Mouse (Mus musculus) cerebral cortex, adult 2 months (tissue): Measurements from ENCODE around the gene Mapk12.

Source experiments
- WGBS: fragments of 180-500 bp; shearing (Covaris S2); methylation state at CpG from one replicate; pipeline ENCODE4 v1.1.7; 2018; 5-methylcytosine and 5-hydroxymethylcytosine counted together

Mapk12 gene

DNA sequence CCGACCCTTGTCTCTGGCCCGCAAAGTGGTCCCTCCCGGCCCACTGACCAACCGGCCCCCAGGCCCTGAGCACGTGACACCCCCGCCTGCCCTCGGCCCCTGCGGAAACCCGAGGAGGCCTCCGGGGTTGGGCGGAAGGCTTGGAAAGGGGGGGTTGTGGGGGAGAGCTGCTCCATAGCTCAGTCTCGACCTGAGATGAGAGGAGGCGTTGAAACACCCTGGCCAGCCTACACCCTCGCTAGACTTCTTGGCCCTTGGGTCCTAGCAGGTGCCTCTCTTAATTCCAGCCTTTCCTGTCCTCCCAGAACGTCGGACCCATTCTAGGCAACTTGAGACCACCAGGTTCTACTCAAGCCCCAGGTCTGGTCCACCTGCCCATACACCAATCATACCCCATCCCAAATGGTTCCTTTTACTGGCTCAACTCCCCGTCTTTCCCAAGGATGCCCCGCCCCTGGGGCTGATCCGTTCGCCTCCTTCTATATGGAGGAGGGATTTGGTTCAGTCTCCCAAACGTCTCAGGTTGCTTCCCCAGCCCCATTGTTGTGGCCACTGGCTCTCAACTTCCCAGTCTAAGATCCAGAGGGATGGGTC, at the start of gene Mapk12:
Mapk12 (minus strand) TSS at position 45 of the 594 bp plus-strand sequence.
- 2% methylated on average over 21 of the region's 21 CpGs for WGBS

DNA sequence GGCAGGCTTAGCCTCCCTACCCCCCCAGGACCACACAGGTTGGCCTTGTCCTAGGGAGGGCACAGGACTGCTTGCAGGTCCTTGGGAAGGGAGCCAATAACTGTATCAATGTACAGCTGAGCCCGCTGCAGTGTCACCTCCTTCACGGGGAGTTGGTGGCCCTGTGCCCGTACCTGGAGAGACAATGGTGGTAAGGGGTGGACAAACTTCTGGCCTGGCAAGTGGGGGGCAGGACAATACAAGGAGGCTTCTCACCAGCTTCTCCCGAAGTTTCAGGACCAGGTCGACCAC, 44.4 kb upstream of the Mapk12 start:
- 70% methylated on average over 5 of the region's 5 CpGs for WGBS

DNA sequence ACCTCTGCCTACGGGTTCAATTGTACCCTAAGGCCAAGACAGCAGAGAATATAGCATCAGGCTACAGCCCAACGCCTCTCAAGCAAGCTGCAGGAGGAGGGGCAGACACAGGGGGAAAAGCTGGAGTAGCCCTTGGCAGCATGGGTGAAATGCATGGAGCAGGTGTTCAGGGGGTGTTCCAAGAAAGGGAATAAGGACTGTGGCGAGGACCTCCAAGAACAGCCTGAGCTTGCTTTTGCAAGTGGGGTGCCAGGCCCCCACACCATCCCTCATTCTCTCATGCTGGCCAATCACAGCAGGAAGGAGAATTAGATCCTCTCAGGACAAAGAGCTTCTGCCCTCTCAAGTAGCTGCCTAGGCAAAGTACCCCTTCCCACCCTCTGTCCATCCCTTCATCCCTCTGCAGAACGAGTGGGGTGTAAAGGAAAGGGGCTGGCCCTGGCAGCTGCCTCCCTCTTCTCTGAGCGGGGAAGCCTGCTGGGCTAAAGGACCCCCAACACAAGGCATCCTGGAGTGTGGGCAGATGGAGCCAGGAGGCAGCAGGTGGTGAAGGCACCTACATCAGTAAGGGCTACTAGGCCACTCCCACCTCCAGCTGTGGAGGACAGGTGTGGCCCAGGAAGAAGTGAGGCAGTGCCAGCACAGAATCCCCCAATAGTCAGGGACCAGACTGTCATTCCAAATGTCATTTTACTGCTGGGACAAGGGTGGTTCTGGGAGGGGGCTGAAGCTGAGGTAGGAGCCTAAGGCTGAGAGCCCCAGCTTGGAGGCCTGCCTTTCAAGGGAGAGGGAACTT, 43.8 kb upstream of the Mapk12 start:
- 62% methylated on average over 5 of the region's 5 CpGs for WGBS

DNA sequence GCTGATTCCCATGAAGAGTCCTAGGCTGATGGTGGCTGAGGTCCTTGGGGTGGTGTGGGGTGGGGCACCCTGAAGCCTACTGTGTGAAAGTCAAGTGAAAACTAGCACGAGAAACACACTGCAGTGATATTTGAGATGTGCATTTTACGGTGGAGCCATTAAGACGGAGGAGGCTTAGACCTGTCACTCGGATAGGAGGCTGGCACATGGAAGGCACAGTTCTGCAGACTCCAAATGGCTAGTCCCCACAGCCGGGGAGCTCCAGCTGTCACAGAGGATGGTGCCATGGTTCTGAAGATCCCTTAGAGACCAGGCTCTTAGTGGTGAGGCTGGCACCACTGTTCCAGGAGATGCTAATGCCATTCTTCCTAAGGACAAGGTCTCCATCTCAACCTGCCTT, 42.3 kb upstream of the Mapk12 start:
- WGBS: 37% methylated on average over 5 of the region's 5 CpGs

DNA sequence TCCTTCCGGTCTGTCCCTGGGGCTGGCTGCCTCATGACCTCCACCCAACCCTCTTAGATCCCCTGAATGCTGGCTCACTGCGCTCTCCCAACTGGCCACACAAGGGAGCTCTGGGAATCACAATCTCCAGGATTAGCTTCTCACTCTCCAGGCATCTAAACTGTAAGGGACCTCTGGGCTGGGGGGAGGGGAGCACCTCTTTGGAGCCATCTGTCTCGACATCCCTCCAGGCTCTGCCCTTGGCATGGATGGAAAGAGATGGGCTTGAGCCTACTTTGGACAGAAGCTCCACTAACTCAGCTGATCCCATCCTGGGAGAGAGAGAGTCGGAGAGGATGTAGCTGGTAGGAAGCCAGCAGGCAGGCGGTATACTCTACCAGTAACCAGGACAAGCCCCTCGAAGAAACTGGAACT, 41.8 kb upstream of the Mapk12 start:
- WGBS: 15% methylated on average over 6 of the region's 6 CpGs

DNA sequence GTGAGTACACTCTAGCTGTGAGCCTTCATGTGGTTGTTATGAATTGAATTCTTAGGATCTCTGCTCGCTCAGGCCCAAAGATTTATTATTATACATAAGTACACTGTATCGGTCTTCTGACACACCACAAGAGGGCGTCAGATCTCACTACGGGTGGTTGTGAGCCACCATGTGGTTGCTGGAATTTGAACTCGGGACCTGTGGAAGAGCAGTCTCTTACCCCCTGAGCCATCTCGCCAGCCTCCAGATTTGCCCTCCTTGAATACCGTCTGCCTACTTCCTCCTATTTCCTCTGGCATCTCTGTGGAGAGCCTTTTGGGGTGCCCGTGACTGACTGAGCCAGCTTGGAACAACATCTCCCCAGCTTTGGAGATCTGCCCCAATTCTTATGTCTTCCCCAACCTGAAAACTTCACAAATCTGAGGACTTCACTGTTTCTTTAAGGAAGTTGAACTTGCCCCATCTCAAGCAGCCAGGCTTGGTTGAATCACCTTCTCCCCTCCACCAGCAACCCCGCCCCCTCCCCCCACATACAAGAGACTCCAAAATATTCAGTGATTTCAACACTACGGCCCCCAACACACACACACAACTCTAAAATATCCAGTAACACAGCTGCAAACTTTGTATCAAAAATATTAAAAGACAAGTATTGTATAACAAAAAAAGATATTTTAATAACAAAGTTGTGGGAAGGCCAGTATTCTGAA, 41.2 kb upstream of the Mapk12 start:
- 47% methylated on average over 10 of the region's 10 CpGs for WGBS

DNA sequence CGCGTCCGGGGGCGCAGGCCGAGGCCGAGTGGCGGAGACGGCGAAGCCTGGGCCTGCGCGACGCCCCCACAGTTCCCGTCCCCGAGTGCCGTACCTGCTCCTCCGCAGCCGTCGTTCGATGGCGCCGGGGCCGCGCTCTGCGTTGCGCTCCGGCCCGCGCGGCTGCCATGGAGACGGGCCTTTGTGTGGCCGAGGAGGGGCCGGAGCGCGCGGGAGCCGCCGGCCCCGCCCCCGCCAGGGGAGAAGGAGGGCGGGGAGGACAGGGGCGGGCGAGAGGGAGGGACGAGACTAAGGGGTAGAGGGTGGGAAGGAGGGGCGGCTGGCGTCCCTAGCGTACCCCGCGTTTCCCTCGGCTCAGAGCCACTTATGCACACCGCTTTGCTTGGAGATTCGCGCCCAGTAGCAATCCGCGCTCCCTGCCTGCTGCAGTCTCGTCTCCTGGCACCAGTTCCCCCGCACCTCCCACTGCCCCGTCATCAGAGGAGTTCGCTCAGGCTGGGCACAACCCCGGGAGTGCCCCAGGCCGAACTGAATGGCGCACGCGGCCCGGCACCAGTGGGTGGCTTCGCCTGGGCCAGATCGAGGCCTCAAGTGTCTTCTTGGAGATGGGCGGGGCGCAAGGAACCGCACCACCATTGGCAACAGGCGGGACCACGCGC, 40.2 kb upstream of the Mapk12 start, which contains the start of gene Plxnb2:
Plxnb2 (minus strand) TSS at position 218 of the 659 bp plus-strand sequence.
- 1% methylated on average over 72 of the region's 72 CpGs for WGBS

DNA sequence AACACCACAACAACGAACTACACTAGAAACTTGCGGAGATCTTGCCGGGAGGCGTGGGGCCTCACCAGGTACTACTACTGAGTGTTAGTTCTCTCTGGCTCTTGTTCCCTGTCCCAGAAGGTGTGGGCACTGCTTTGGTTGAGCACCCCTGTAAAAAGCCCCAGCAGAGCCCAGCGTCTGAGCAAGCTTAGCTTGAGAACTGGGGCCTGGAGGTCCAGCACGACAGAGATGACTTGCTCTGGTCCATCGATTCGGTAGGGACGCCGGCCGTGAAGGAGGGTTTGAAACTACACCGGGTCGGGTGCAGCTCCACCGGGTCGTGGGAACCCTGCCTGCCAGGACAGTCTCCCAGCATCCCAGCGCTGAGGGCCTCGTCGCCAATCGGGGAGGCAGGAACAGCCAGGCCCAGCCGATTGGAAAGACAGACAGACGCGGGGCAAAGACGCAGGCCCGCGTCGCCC, 39.6 kb upstream of the Mapk12 start:
- WGBS: 2% methylated on average over 26 of the region's 26 CpGs

DNA sequence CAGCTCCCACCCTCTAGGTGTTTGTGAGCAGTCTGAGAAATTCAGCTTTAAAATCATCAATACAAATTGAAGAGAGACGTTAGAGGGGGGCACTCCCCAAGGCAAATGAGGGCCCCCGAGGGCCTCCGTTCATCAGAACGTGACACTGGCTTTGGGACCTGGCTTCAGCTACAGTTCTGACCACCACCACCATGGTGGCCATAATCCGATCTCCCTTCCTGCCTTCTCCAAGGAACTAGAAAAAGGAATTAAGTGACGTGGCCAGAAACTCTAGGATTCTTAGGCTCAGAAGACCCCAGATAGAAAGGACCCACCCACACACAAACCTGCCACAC, 39.1 kb upstream of the Mapk12 start:
- 23% methylated on average over 6 of the region's 6 CpGs for WGBS

DNA sequence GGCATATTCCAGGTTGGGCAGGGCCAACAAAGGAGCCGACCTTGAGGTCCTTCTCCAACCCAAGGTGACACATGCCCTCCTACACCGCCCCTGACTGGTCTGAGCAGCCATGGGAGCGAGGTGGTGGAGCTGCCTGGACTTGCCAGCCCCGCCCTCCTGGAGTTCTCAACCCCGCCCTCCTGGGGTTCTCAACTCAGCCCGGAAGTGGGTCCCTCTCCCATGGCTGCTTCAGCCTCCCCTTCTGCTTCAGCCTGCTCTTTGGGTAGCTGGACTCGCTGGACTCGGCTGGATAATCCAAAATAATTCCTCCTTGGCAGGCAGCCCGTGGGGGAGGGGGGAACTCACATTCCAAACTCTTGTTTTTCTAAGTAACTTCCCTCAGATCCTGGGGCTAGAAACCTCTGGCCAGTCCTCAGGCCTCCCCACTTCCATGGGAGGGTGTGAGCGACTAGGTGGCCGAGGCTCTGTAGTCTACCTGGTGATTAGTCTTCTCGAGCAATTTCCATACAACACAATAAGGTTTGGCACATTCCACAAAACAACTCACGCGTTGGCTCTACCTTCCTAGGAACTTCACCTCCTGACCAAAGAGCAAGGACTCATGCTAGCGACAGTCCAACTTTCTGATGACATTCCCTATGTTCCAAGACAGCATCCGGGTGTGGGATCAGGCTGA, 38.6 kb upstream of the Mapk12 start:
- WGBS: 15% methylated on average over 16 of the region's 16 CpGs

DNA sequence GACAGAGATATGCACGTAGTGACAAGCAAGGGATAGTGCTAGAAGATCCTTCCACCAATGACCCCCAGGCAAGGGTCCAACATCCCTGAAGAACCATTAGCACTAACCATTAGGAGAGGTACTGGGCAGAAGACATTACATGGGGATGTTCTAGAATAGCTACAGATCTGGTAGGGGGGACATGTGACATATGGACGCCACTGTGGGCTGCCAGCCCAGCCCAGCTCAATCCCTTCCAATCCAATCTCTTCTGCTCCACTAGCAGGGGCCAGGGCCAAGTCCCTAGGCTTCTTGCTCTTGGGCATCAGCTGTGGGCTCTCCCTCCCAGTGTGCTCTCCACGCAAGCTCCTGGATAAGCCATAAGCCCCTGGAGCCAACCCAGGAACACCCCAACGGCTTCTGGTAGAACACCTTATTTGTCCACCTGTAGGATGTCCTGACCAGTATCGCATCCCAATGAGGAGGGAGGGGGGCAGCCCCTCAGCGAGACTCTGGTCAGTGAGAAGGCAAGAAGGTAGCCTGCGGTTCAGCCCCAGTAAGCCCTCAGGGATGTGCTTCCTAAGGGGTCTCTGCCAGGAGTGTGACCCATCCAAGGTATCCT, 37.9 kb upstream of the Mapk12 start:
- 57% methylated on average over 7 of the region's 7 CpGs for WGBS

DNA sequence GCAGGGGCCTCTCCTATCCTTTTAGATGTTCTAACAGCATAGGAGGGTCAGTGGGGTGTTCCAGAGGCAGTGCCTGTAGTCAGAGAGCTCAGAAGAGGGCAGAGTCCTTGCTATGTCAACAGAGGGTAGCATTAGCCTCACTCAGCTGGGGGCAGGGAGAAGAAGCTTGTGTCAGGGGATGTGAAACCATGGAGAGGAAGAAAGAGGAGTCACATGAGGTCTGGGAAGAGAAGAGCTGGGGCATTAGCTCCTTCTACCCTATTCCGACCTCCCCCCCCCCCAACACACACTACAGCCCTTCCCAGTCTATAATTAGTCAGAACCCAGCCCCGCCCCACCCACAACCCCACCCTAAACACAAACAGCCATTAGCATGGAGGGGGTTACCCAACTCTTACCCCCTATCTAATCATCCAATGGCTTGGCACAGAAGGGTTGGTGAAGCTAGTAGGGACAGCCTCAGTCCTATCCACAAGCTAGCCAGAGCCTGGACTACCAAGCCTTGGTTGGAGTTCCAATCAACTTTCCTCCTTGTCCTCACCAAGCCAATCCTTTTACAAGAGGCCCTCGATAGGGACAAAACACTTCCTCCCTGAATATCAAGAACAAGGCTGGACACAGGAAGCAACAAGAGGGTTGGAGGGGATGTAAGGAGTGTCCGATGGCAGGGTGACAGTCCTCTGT, 37.2 kb upstream of the Mapk12 start:
- 67% methylated on average over 4 of the region's 4 CpGs for WGBS

DNA sequence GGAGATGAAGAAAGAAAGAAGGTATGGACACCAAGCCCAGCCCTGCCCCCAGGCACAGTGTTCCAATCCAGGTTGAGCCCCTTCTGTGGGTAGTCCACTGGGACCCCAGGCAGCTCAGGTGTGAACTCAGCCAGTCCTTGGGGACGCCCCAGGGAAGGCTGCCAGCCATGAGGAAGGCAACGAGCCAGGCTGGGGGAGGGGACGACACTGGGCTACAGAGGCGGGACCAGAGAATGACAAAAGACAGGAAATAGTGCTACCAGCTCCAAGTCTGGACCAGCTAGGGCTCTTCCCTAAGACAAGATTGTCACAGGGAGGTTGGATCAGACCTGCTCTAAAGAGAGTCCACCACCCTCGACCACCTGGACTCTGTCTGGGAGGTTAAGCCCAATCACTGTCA, 36.6 kb upstream of the Mapk12 start:
- WGBS: 21% methylated on average over 5 of the region's 5 CpGs

DNA sequence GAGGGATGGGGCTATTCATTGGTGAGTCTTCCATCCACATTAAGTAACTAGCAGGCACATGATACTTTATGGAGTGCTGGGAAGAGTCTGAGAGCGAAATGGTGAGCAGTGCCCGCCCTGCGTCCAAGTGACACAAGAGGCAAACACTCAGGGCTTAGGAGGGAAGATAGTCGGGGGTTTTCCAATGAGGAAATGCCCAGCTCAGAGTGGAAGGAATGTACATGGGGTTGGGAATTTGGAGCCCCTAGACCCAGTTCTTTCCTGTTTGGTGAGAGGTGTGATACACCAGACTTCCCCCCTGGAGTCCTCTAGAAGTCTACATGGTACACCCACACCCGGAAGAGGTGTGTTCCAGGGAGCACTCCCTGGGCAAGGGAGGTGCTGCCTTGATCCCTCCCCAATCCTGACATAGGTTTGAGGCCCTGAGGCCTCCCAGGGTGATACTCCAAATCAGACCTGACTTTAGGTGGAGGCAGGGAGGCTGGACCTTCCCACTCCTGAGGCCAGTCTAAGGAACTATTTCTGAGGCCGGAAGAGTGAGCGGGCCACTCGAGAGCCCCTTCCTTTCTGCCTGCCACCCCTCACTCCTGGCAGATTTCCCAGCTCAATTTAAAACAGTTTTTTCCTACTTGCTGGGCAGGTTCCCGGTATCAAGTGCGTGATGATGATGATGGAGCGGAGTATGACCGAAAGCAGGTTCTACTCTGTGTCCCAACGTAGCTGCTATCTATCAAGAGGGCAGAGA, 35.1 kb upstream of the Mapk12 start:
- WGBS: 79% methylated on average over 13 of the region's 13 CpGs

DNA sequence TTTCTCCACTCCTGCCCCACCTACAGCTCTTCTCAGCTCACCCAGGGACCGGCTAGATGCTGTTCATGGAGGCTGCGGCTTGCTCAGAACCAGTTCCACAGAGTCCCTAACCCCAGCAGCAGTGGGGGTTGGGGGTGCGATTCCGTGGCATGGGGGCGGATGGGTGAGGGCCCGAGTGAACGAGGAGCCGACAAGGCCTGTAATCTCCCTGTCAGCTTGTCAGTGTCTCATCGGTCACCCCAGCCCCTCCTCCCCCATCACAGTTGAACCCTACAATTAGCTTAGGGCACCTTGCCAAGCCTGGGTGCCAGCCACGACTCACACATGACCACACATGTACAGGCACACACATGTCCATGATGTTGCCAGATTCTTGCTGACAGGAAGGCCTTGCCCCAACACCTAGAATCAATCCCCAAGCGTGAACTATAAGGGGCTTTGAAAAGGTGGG, 34.4 kb upstream of the Mapk12 start:
- 66% methylated on average over 11 of the region's 11 CpGs for WGBS

DNA sequence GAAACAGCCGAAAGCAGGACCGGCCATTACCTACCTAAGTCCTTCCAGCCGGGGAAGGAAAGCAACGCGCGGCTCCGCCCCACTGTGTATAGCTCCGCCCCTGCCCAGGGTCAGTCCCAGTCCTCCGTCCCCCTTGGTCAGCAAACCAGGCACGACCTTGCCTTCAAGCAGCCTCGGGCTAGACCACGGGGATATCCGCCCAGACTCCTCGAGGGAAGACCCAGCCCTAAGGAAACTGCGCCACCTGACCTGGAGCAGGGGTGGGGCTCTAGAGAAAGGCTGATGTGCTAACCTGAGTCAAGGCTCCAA, 33.4 kb upstream of the Mapk12 start:
- 11% methylated on average over 15 of the region's 15 CpGs for WGBS

DNA sequence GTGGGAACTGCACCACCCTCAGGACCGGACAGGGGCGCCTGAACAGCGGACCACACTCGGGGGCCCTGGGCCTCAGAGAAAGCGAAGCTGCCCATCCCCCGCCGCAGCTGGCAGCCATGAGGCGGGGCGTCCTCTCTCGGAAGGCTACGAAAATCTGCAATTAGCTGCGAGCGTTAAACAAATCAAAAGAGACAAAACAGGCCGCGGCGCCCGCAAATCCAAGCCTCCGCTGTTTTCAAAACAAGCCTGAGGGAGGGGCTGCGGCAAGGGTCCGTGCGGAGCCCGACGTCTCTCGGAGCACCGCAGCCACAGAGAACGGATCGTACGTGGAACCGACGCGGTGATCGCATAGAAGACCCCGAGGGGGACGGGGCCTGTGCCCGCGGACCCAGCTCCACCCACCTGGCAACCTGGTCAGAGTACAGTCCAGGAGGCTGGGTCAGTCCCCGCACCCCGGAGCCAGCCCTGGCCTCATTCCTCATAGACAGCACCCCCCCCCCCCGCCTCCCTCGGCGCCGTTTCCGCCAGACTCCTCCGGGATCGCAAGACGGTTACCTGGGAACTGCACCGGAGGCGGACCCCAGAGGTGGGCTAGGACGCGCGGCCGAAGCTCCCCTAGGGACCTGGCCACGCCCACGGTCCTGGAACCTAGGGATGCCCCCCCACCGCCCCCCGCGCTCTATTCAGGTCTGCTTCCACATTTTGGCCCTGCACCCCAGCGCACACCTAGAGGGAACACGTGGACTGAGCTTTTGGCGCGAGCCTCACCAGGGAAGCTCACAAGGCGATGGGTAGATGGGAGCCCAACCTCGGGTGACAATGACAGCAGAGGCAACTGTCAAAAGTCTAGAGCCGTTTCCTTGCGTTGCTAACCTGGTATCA, 32.8 kb upstream of the Mapk12 start:
- under 1% methylated on average over 65 of the region's 65 CpGs for WGBS

DNA sequence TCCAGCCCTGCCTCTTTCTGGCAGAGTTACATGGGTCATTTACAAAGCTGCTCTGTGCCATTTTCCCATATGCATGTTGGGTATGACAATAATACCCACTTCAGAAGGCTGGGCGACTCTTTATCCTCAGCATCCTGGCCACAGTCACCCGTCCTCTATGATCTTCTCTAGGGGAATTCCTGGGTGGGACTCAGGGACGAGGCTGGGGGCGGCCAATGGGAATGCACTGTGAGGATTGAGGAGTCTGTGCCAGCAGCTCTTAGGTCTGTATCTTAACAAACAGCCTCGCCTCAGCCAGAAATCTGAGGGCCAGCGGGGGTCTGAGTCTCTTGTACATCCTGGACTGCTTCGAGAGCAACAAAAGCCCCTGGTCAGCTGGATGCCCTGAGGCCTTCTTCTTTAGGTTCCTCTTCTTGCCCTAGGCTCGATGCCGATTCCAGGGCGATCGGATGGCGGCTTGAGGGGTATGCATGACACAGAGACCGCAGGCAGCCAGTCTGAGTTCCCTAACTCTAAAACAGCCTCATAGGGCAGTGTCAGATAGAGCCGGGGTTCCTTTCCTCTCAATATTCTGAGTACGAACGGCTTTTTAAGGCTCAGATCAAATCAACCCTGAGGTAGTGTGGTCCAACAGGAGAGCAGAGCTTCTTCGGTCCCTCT, 31.9 kb upstream of the Mapk12 start:
- WGBS: 46% methylated on average over 17 of the region's 17 CpGs
